Mouse (Mus musculus) bone marrow macrophage, adult 2 months (primary cell): ENCODE results near the gene Rlbp1. TPM values are rescaled to one million over a fixed set of nuclear protein-coding genes. Genes with fewer than 3 reads are reported as not detected.

Experiments
- H3K27ac ChIP-seq: 2 replicates; pipeline ENCODE4 v1.5.1; 2012; ENCODE audit warnings: low read depth, low read length; ENCODE audit not compliant: insufficient read depth
- H3K4me1 ChIP-seq: 2 replicates; pipeline ENCODE4 v1.6.1; 2012; ENCODE audit warnings: low read length; ENCODE audit not compliant: control insufficient read depth, insufficient read depth
- H3K4me3 ChIP-seq: 2 replicates; pipeline ENCODE4 v1.5.1; 2012; ENCODE audit warnings: mild to moderate bottlenecking, low read length, moderate library complexity; ENCODE audit not compliant: insufficient read depth
- CTCF ChIP-seq: IDR thresholded peaks from 2 replicates; pipeline ENCODE4 v1.5.1; 2012; ENCODE audit warnings: low read depth, mild to moderate bottlenecking, low read length, moderate library complexity
- POLR2A ChIP-seq: IDR thresholded peaks from 2 replicates; pipeline ENCODE4 v1.6.1; 2012; ENCODE audit warnings: mild to moderate bottlenecking, low read depth, low read length, borderline replicate concordance
- polyA plus RNA-seq: library from polyadenylated mRNA; stranded (reverse); fragments of >200 nt; gene quantifications from 2 replicates; pipeline ENCODE4 v1.2.4, GENCODE M21; 2012; ENCODE audit not compliant: missing spikeins, insufficient read depth, insufficient read length

Gene Rlbp1
- polyA plus RNA-seq, 1 experiment: not detected

DNA sequence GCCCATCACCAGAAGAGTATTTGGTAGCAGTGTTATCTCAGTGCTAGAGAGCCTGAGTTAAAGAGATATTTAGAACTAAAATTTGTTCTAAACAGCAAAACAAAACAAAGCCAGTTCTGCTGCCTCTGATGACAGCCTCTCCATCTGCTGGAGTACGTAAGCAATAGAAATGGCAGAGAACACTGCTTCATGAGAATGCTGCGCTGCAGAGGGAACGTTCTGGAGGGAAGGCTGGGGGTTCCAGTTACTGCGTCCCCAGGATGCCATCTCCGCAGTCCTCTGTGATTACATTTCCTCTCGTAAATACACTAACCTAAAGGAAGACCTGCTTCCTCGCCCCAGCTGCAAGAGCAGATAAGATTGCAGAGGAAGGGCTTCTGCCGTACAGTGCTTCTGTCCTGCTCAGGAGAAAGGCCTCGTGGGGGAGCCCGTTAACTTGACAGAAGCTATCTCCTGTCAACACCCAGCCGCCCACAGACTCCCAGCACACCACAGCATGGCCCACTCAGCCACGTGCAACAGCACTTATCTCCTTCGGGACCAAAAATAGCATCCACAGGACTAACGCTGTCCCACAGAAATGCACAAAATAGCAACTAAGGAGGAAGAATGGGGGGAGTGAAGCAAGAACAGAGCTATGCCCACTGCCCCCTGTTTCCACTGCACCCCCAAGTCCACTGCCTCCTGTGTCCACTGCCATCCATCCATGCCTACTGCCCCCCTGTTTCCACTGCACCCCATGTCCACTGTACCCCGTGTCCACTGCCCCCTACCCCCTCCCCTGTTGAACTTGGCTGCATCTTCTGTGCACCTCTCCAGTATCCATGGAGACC is 28.3 kb downstream of the Rlbp1 start:
- Histone ChIP-seq H3K4me3 (no peak overlapping the region), H3K27ac (no peak overlapping the region), H3K4me1 (peaks cover 10% of the 10 kb centered on the region)
- TF ChIP-seq CTCF: no peak
- TF ChIP-seq POLR2A: no peak

DNA sequence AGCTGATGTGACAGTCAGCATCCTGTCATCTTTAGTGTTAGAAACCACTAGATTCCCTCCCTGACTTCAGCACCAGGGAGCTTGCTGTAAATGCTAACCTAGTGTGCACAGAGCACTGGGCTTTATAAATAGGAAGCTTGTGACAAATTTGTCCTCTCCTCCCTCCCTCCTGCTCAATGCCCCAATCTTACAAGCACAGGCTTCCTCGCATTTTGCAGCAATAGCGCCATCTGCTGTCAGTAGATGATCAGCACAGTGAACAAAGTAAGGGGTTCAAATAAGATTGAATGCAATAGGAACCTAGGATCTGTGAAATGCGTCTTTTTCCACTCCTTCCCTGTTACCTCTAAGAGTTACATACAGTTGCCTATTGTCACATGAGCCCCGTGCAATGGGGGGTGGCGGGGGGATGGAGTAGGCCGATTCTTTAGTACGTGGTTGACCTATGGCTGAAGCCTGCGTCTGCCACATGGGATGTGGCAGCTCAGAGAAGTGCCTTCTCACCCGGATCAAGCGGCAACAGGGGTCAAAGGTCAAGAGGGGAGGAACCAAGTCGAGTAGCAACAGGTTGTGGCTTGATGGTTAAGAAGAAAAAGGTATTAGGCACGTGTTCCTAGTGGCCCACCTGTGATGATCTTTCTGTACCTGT is 37.0 kb downstream of the Rlbp1 start:
- TF ChIP-seq POLR2A (no peak), CTCF (peak; percentile 65)
- H3K27ac ChIP-seq: no peak overlapping the region
- no peak overlapping the region for H3K4me3 ChIP-seq
- no peaks in the 10 kb centered on the region for H3K4me1 ChIP-seq

DNA sequence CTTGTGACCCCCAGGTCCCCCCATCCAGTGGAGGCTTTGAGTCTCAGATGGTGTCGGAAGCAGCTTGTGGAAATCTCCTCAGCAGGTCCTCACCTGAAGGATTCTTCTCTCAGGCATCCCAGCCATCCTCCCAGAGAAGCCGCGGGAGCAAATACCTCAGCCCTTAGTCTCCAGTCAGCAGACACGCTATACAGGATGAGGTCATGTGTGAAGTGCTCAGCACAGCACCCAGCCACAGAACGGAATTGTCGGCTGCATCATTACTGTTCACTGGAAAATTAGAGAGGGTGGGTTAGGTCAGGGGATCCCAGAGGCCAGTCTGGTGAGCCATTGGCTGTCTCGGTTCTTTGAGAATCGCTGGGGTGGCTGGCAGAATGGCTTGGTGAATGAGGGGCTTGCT is 38.0 kb downstream of the Rlbp1 start:
- no peak overlapping the region for H3K4me3 ChIP-seq
- H3K4me1 ChIP-seq: no peaks in the 10 kb centered on the region
- no peak for TF ChIP-seq POLR2A
- no peak overlapping the region for H3K27ac ChIP-seq

DNA sequence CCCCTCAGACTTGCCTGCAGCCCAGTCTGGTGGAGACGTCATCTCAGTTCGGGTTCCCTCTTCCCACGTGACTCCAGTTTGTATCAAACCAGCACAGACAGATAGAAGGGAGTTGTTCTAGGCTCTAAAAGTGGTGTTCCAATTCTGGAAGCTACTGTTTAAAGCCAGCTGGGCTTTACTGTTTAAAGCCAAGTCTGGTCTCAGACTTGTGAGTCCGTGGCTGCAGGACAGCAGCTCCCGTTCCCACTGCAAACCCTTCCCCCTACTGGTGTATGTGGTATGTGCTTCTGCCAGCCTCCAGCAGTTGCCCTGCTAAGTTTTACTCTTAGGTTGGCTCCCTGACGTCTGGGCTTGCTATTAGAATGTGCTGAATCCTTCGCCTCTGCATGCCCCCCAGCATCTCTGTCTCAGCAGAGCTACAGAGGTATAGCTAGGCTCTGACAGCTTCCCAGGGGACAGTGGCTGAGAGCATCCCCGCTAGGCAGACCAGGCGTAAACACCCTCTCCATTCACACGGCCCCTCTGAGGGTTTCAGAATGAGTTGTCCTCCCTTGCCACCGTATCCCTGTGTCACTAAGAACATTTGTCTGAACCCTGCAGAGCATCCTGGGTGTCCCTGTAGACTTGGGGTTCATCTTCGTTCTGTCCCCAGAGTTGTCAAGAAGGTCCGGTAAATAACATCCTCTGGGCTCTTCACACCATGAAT is 39.6 kb downstream of the Rlbp1 start:
- H3K27ac ChIP-seq: no peak overlapping the region
- no peak for TF ChIP-seq CTCF
- TF ChIP-seq POLR2A: no peak
- no peak overlapping the region for H3K4me3 ChIP-seq
- no peaks in the 10 kb centered on the region for H3K4me1 ChIP-seq

DNA sequence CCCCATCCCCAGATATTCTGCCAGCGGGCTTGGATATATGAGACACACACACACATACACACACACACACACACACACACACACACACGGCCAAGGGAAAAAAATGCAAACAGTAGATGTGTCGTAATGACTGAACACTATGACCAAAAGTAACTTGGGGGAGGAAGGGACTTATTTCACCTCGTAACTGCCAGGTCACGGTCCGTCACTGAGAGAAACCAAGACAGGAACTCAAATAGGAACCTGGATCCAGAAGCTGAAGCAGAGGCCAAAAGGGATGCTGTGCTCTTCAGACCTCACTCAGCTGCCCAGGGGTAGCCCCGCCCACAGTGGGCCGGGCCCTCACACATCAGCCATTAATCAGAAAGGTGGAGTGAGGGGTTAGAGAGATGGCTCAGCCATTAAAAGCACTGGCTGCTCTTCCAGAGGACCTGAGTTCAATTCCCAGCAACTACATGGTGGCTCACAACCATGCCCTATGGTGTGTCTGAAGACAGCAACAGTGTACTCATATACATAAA is 40.2 kb downstream of the Rlbp1 start:
- no peak overlapping the region for H3K4me3 ChIP-seq
- TF ChIP-seq POLR2A (no peak), CTCF (no peak)
- no peak overlapping the region for H3K27ac ChIP-seq
- no peaks in the 10 kb centered on the region for H3K4me1 ChIP-seq

DNA sequence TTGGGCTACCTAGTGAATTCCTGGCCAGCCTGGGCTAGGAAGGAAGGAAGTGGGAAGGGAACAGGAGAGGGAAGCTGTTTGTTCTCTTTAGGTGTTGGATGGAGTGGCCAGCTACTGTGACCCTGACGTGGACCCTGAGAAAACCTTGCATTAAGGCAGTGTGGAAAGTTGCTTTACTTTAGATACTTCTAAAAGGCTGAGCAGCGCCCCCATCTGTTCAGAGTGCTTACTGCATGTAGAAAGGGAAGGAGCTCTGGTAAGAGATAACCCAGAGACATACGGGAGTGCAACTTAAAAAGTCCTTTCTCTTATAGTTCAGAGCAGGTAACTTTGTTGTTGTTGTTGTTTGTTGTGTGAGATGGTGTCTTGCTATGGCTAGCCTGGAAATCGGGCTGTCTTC is 40.9 kb downstream of the Rlbp1 start:
- Histone ChIP-seq H3K27ac (no peak overlapping the region), H3K4me3 (no peak overlapping the region), H3K4me1 (no peaks in the 10 kb centered on the region)
- peak; percentile 23; the same call in 1 of the 2 replicates for TF ChIP-seq CTCF
- no peak for TF ChIP-seq POLR2A

DNA sequence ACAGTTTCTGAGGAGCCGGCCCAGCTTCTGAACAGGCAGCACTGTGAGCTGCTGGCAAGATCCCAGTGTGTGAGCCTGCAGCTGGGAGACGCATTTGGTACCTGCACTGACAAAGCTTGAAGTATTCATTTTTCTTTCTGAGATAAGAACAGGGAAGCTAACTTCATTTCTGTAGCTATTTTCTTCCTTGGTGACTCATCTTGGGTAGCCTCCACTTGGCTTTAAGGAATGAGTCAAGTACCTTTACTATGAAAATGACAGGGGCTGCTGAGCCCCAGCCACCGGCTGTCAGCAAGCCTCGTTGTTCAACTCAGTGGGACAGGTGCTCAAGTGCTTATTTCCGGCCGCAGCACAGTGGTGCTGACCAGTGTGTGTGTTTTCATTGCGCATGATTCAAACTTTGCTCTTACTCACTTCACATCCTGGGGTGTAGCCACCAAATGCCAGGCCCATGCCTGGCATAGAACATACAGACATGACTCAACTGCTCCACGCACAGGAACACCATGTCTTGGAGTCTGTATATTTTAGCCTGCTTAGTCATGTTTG is 50.4 kb downstream of the Rlbp1 start:
- Histone ChIP-seq H3K4me3 (no peak overlapping the region), H3K27ac (no peak overlapping the region), H3K4me1 (peaks cover 5% of the 10 kb centered on the region; the same call in 1 of the 2 replicates)
- no peak for TF ChIP-seq CTCF
- TF ChIP-seq POLR2A: no peak

DNA sequence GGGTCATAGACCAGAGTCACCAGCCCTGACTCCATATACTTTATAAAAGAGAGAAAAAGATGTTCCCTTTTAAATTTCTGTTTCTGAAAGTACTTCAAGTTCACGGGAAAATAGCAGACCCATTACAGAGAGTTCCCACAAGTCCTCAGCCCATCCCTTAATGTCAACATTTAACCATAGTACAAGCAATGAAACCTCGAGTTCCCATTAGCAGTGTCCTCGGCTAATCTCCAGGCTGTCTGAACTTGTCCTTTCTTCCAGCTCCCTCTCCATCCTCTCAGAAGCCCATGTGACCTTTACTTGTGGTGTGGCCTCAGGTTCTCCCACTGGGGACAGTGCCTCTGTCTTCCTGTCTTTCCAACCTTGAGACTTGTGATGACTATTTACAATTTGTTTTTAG is 53.4 kb downstream of the Rlbp1 start:
- TF ChIP-seq POLR2A (no peak), CTCF (no peak)
- Histone ChIP-seq H3K4me1 (peaks cover 5% of the 10 kb centered on the region; the same call in 1 of the 2 replicates), H3K27ac (no peak overlapping the region), H3K4me3 (no peak overlapping the region)

DNA sequence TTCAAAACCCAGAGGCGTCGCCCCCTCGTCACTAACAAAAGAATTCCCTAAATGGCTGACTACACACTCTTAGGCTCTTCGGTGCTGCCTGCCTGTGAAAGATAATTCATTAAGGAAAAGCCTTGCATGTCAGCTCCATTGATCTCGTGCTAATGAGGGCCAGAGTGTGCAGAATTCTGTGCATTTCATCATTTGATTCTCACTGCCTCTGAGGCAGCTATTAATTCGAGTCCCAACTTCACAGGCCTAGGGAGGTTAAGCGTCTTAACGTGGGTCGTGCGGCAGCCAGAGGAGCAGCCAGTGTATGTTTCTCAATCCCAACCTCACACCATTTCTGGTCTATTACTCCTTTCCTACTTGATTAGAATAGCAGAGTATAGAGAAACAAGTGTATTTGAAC is 55.7 kb downstream of the Rlbp1 start:
- TF ChIP-seq POLR2A (no peak), CTCF (no peak)
- no peak overlapping the region for H3K27ac ChIP-seq
- H3K4me3 ChIP-seq: no peak overlapping the region
- peaks cover 3% of the 10 kb centered on the region; the same call in 1 of the 2 replicates for H3K4me1 ChIP-seq
